Mouse (Mus musculus) CH12.LX (cell line): ENCODE data around the gene Pigyl. TPM values are rescaled to one million over a fixed set of nuclear protein-coding genes. Genes with fewer than 3 reads are reported as not detected.

Experiments used
- DNase-seq: peaks from one replicate; pipeline ENCODE4 v3.0.0-alpha.2; 2013; ENCODE audit errors: extremely low read depth
- H3K27ac ChIP-seq: 2 replicates; pipeline ENCODE4 v1.5.1; 2012; ENCODE audit warnings: low read depth, mild to moderate bottlenecking, control low read depth, moderate library complexity; ENCODE audit not compliant: insufficient read depth
- H3K27me3 ChIP-seq: replicated peaks from 2 replicates; pipeline ENCODE3; 2012; ENCODE audit warnings: inconsistent platforms
- H3K36me3 ChIP-seq, 2 experiments: replicated peaks in 1 of 2; 2 replicates each; pipeline versions ENCODE3 to v1.6.1; 2012; ENCODE audit warnings: inconsistent platforms in 1 of 2, low read length in 1 of 2, mild to moderate bottlenecking in 1 of 2, mixed read lengths in 1 of 2, moderate library complexity in 1 of 2; ENCODE audit not compliant: control insufficient read depth in 1 of 2, insufficient read depth in 1 of 2
- H3K4me1 ChIP-seq, 2 experiments: 2 replicates each; pipeline ENCODE4 v1.6.1; 2012; ENCODE audit warnings: inconsistent platforms in 1 of 2, moderate library complexity in 1 of 2; ENCODE audit not compliant: insufficient read depth in 2 of 2, control insufficient read depth in 1 of 2
- H3K4me2 ChIP-seq: 2 replicates; pipeline ENCODE4 v1.6.1; 2012; ENCODE audit warnings: low read depth, mild to moderate bottlenecking, control low read depth; ENCODE audit not compliant: poor library complexity, insufficient read depth, severe bottlenecking
- H3K4me3 ChIP-seq, 3 experiments: fragments of 150-350 bp in 1 of 3; sonication (generic) in 1 of 3; replicated peaks in 1 of 3; 2 replicates each; pipeline versions ENCODE3 to v1.5.1; 2011 to 2012; ENCODE audit warnings: low read depth in 2 of 3, low read length in 2 of 3, mild to moderate bottlenecking in 2 of 3, moderate library complexity in 2 of 3, control low read depth in 1 of 3, improper control_type of control experiment in 1 of 3, inconsistent platforms in 1 of 3, mixed read lengths in 1 of 3; ENCODE audit not compliant: poor library complexity in 1 of 3
- H3K79me2 ChIP-seq: replicated peaks from 2 replicates; pipeline ENCODE4 v1.6.1; 2012; ENCODE audit warnings: mild to moderate bottlenecking, moderate library complexity; ENCODE audit not compliant: control insufficient read depth, poor library complexity, insufficient read depth, severe bottlenecking; ENCODE audit errors: extremely low read depth
- H3K9ac ChIP-seq: 2 replicates; pipeline ENCODE4 v1.6.1; 2012; ENCODE audit warnings: low read depth, mild to moderate bottlenecking, control low read depth, moderate library complexity; ENCODE audit not compliant: insufficient read depth
- H3K9me3 ChIP-seq: replicated peaks from 2 replicates; pipeline ENCODE3; 2012; ENCODE audit warnings: low read length, inconsistent platforms, mixed read lengths
- CHD1 ChIP-seq: IDR thresholded peaks from 2 replicates; pipeline ENCODE4 v1.6.1; 2012; ENCODE audit warnings: low read depth, low read length, improper control_type of control experiment, inconsistent platforms
- CHD2 ChIP-seq: IDR thresholded peaks from 2 replicates; pipeline ENCODE4 v1.6.1; 2011; ENCODE audit warnings: low read length, improper control_type of control experiment
- E2F4 ChIP-seq: IDR thresholded peaks from 2 replicates; pipeline ENCODE4 v1.6.1; 2011; ENCODE audit warnings: low read depth, low read length, improper control_type of control experiment; ENCODE audit not compliant: insufficient replicate concordance
- ELF1 ChIP-seq: IDR thresholded peaks from 2 replicates; pipeline ENCODE4 v1.6.1; 2014; ENCODE audit warnings: low read depth, mild to moderate bottlenecking, inconsistent platforms, low read length, improper control_type of control experiment
- JUND ChIP-seq: conservative IDR thresholded peaks from 2 replicates; pipeline ENCODE4 v1.6.1; 2011; ENCODE audit warnings: low read depth, low read length, improper control_type of control experiment
- KAT2A ChIP-seq: IDR thresholded peaks from 2 replicates; pipeline ENCODE4 v1.6.1; 2012; ENCODE audit warnings: low read length, improper control_type of control experiment, inconsistent platforms; ENCODE audit not compliant: insufficient replicate concordance
- PAX5 ChIP-seq: IDR thresholded peaks from 2 replicates; pipeline ENCODE4 v1.6.1; 2012; ENCODE audit warnings: low read length, inconsistent platforms, mixed read lengths
- POLR2AphosphoS2 ChIP-seq: IDR thresholded peaks from 2 replicates; pipeline ENCODE4 v1.6.1; 2011; ENCODE audit warnings: low read depth, low read length, improper control_type of control experiment
- SMC3 ChIP-seq: IDR thresholded peaks from 2 replicates; pipeline ENCODE4 v1.6.1; 2011; ENCODE audit warnings: low read depth, low read length, improper control_type of control experiment
- TCF12 ChIP-seq: IDR thresholded peaks from 2 replicates; pipeline ENCODE4 v1.6.1; 2014; ENCODE audit warnings: low read depth, mild to moderate bottlenecking, inconsistent platforms, low read length, improper control_type of control experiment
- USF1 ChIP-seq: IDR thresholded peaks from 2 replicates; pipeline ENCODE4 v1.6.1; 2014; ENCODE audit warnings: low read depth, mild to moderate bottlenecking, inconsistent platforms, low read length, improper control_type of control experiment
- USF2 ChIP-seq: conservative IDR thresholded peaks from 2 replicates; pipeline ENCODE4 v1.6.1; 2011; ENCODE audit warnings: low read depth, low read length, improper control_type of control experiment
- ZC3H11A ChIP-seq: IDR thresholded peaks from 2 replicates; pipeline ENCODE4 v1.6.1; 2012; ENCODE audit warnings: low read depth, mild to moderate bottlenecking, inconsistent platforms, low read length, improper control_type of control experiment
- ZMIZ1 ChIP-seq: IDR thresholded peaks from 2 replicates; pipeline ENCODE4 v1.6.1; 2012; ENCODE audit warnings: low read depth, mild to moderate bottlenecking, inconsistent platforms, low read length, improper control_type of control experiment
- ZNF384 ChIP-seq: IDR thresholded peaks from 2 replicates; pipeline ENCODE4 v1.6.1; 2012; ENCODE audit warnings: low read depth, low read length, improper control_type of control experiment, inconsistent platforms
- dilution Hi-C: fragments of 300-500 bp; cut with MboI; formaldehyde crosslinking; loops from 2 replicates; pipeline ENCODE4 v1.14.3; 2020; ENCODE audit warnings: low sequenced_read_pairs; ENCODE audit not compliant: extremely low pct_unique_long_range_greater_than_20kb, extremely low pct_ligation_motif_present
- in situ Hi-C: fragments of 300-500 bp; cut with MboI; formaldehyde crosslinking; loops from 3 replicates; pipeline ENCODE4 v1.14.3; 2019; ENCODE audit warnings: low sequenced_read_pairs, low pct_ligation_motif_present, low pct_unique_long_range_greater_than_20kb, mixed read lengths
- polyA plus RNA-seq: library from polyadenylated mRNA; unstranded; fragments of >175 nt; gene quantifications from 2 replicates; pipeline ENCODE4 v1.2.1, GENCODE M21; 2012; ENCODE audit warnings: low read depth; ENCODE audit not compliant: insufficient read length
- total RNA-seq, 2 experiments: library from RNA; depleted of rRNA; stranded (reverse); fragments of 300-350 nt in 1 of 2; fragments of >200 nt in 1 of 2; gene quantifications; 2 replicates each; pipeline ENCODE4 v1.2.3; 2012 to 2014

Gene Pigyl
- total and polyA plus RNA-seq, 3 experiments: 5.0 to 24.9 (median 22.8) TPM

- Histone ChIP-seq H3K9me3 (peaks cover 12% of the 10 kb centered on the region), H3K4me1 (peaks cover 1 to 15% of the 10 kb centered on the region in 2 experiments; a peak in 3 of 4 replicates), H3K27ac (no peak overlapping the region), H3K4me2 (no peak overlapping the region), H3K9ac (no peak overlapping the region), H3K79me2 (no peaks in the 10 kb centered on the region), H3K36me3 (no peaks in the 10 kb centered on the region), H3K27me3 (no peaks in the 10 kb centered on the region), H3K4me3 (no peak overlapping the region)
- in situ Hi-C loops: loop anchor here (10.0 kb wide), 1 partner anchor 64 kb away; no protein-coding TSS in a partner anchor
- dilution Hi-C loops: no loop called here
- TF ChIP-seq SMC3 (no peak), KAT2A (no peak), JUND (no peak), TCF12 (no peak), CHD1 (no peak), ELF1 (no peak)
- DNase-seq: no peak
These were observed 5.7 kb upstream of the Pigyl start for GRCm38 (mm10) chr9:22150946-22151345.

- dilution Hi-C loops: no loop called here
- no peaks in the 10 kb centered on the region for H3K27me3 ChIP-seq
- TF ChIP-seq CHD2: no peak
- no peak for TF ChIP-seq ZNF384
- TF ChIP-seq ZMIZ1: no peak
- TF ChIP-seq USF1: no peak
- TF ChIP-seq USF2: no peak
- no peak for TF ChIP-seq POLR2AphosphoS2
- no peak for TF ChIP-seq E2F4
- TF ChIP-seq CHD1: no peak
- TF ChIP-seq ZC3H11A: no peak
- TF ChIP-seq PAX5: no peak
- TF ChIP-seq, all 38 proteins: peak for 0
- Histone ChIP-seq H3K27ac (no peak overlapping the region), H3K4me1 (peaks cover 4 to 21% of the 10 kb centered on the region in 2 experiments), H3K4me2 (no peak overlapping the region), H3K9me3 (peaks cover 8% of the 10 kb centered on the region), H3K4me3 (no peak overlapping the region), H3K36me3 (peaks cover 0 to 8% of the 10 kb centered on the region in 2 experiments), H3K9ac (no peak overlapping the region), H3K79me2 (no peaks in the 10 kb centered on the region)
- no peak for DNase-seq
- in situ Hi-C loops: loop anchor here (10.0 kb wide), 1 partner anchor 61 kb away; no protein-coding TSS in a partner anchor
These were observed 2.8 kb upstream of the Pigyl start for GRCm38 (mm10) chr9:22153810-22154209.
